Mouse (Mus musculus): ENCODE measurements at regions not wholly inside any gene's neighbourhood (a gene's known extent, or its start where the extent isn't known, plus 50 kb on each side); places are given as distances from the start of the nearest gene placed in this dataset.

- H3K9me3 ChIP-seq: no peaks in the 10 kb centered on the region
- H3K4me3 ChIP-seq: no peak overlapping the region
- ATAC-seq (ENCODE audit: insufficient number of reproducible peaks, low FRiP score, low TSS enrichment, low read depth): peak; percentile 58; the same call in 1 of the 2 replicates
- H3K9ac ChIP-seq: no peak overlapping the region
- no peak overlapping the region for H3K4me2 ChIP-seq
- no peak overlapping the region for H3K27ac ChIP-seq
- H3K27me3 ChIP-seq: no peaks in the 10 kb centered on the region
- 52% methylated on average over 5 of the region's 5 CpGs for WGBS
- no peaks in the 10 kb centered on the region for H3K36me3 ChIP-seq
- peaks cover 5% of the 10 kb centered on the region; the same call in 1 of the 2 replicates for H3K4me1 ChIP-seq
Measured at GRCm38 (mm10) chr13:110601352-110601751, 206.5 kb downstream of the Plk2 start.

GRCm38 (mm10) chr13:110601840-110602239 lies 207.0 kb downstream of the Plk2 start:
- Histone ChIP-seq H3K4me1 (peaks cover 5% of the 10 kb centered on the region; the same call in 1 of the 2 replicates), H3K9ac (no peak overlapping the region), H3K4me2 (no peak overlapping the region), H3K36me3 (no peaks in the 10 kb centered on the region), H3K27ac (no peak overlapping the region), H3K4me3 (no peak overlapping the region), H3K9me3 (no peaks in the 10 kb centered on the region), H3K27me3 (no peaks in the 10 kb centered on the region)
- no peak for ATAC-seq (ENCODE audit: insufficient number of reproducible peaks, low FRiP score, low TSS enrichment, low read depth)
- WGBS: 78% methylated on average over 6 of the region's 6 CpGs

GRCm38 (mm10) chr13:110602894-110603293 lies 208.0 kb downstream of the Plk2 start:
- WGBS: 82% methylated on average over 1 of the region's 1 CpGs
- Histone ChIP-seq H3K4me1 (peaks cover 5% of the 10 kb centered on the region; the same call in 1 of the 2 replicates), H3K36me3 (no peaks in the 10 kb centered on the region)

GRCm38 (mm10) chr13:110619010-110619409 lies 224.2 kb downstream of the Plk2 start:
- H3K4me1 ChIP-seq: no peaks in the 10 kb centered on the region
- no peak overlapping the region for H3K4me2 ChIP-seq
- no peak for ATAC-seq (ENCODE audit: insufficient number of reproducible peaks, low FRiP score, low TSS enrichment, low read depth)
- H3K36me3 ChIP-seq: no peaks in the 10 kb centered on the region
- no peak overlapping the region for H3K27ac ChIP-seq
- 84% methylated on average over 6 of the region's 6 CpGs for WGBS
- no peak overlapping the region for H3K9ac ChIP-seq
- H3K27me3 ChIP-seq: no peaks in the 10 kb centered on the region
- H3K4me3 ChIP-seq: no peak overlapping the region
- no peaks in the 10 kb centered on the region for H3K9me3 ChIP-seq

More at GRCm38 (mm10) chr13:110602894-110603293, 208.0 kb downstream of the Plk2 start:
- no peak overlapping the region for H3K27ac ChIP-seq
- H3K4me2 ChIP-seq: no peak overlapping the region
- no peak overlapping the region for H3K9ac ChIP-seq
- H3K9me3 ChIP-seq: no peaks in the 10 kb centered on the region
- H3K27me3 ChIP-seq: no peaks in the 10 kb centered on the region
- no peak overlapping the region for H3K4me3 ChIP-seq
- no peak for ATAC-seq (ENCODE audit: insufficient number of reproducible peaks, low FRiP score, low TSS enrichment, low read depth)

GRCm38 (mm10) chr13:110627136-110627535 lies 232.3 kb downstream of the Plk2 start:
- Histone ChIP-seq H3K9ac (no peak overlapping the region), H3K27ac (no peak overlapping the region), H3K4me1 (0 out of 2 replicates have a peak, but pooled peaks cover 2% of the 10 kb centered on the region), H3K4me2 (no peak overlapping the region), H3K27me3 (no peaks in the 10 kb centered on the region), H3K4me3 (no peak overlapping the region), H3K36me3 (no peaks in the 10 kb centered on the region), H3K9me3 (no peaks in the 10 kb centered on the region)
- ATAC-seq (ENCODE audit: insufficient number of reproducible peaks, low FRiP score, low TSS enrichment, low read depth): no peak
- 64% methylated on average over 6 of the region's 6 CpGs for WGBS

GRCm38 (mm10) chr13:110627732-110628131 lies 232.9 kb downstream of the Plk2 start:
- Histone ChIP-seq H3K9ac (no peak overlapping the region), H3K4me2 (no peak overlapping the region), H3K4me3 (no peak overlapping the region), H3K36me3 (no peaks in the 10 kb centered on the region), H3K27ac (no peak overlapping the region), H3K9me3 (no peaks in the 10 kb centered on the region), H3K27me3 (no peaks in the 10 kb centered on the region), H3K4me1 (0 out of 2 replicates have a peak, but pooled peaks cover 2% of the 10 kb centered on the region)
- no peak for ATAC-seq (ENCODE audit: insufficient number of reproducible peaks, low FRiP score, low TSS enrichment, low read depth)
- 73% methylated on average over 9 of the region's 9 CpGs for WGBS

- no peak for ATAC-seq (ENCODE audit: insufficient number of reproducible peaks, low FRiP score, low TSS enrichment, low read depth)
- 89% methylated on average over 1 of the region's 1 CpGs for WGBS
- Histone ChIP-seq H3K4me3 (no peak overlapping the region), H3K27me3 (no peaks in the 10 kb centered on the region), H3K9ac (no peak overlapping the region), H3K36me3 (no peaks in the 10 kb centered on the region), H3K4me1 (0 out of 2 replicates have a peak, but pooled peaks cover 2% of the 10 kb centered on the region), H3K9me3 (no peaks in the 10 kb centered on the region), H3K4me2 (no peak overlapping the region), H3K27ac (no peak overlapping the region)
Measured at GRCm38 (mm10) chr13:110628201-110628600, 233.4 kb downstream of the Plk2 start.

GRCm38 (mm10) chr13:110633261-110633781 lies 238.5 kb downstream of the Plk2 start:
- no peaks in the 10 kb centered on the region for H3K9me3 ChIP-seq
- H3K27me3 ChIP-seq: no peaks in the 10 kb centered on the region
- H3K4me3 ChIP-seq: no peak overlapping the region
- no peak overlapping the region for H3K27ac ChIP-seq
- WGBS: 56% methylated on average over 3 of the region's 3 CpGs
- ATAC-seq (ENCODE audit: insufficient number of reproducible peaks, low FRiP score, low TSS enrichment, low read depth): no peak
- no peak overlapping the region for H3K9ac ChIP-seq
- H3K4me2 ChIP-seq: no peak overlapping the region
- H3K36me3 ChIP-seq: no peaks in the 10 kb centered on the region
- H3K4me1 ChIP-seq: no peaks in the 10 kb centered on the region

- H3K9ac ChIP-seq: no peak overlapping the region
- no peaks in the 10 kb centered on the region for H3K9me3 ChIP-seq
- H3K4me3 ChIP-seq: no peak overlapping the region
- no peak overlapping the region for H3K27ac ChIP-seq
- no peaks in the 10 kb centered on the region for H3K36me3 ChIP-seq
- H3K4me1 ChIP-seq: no peaks in the 10 kb centered on the region
- 86% methylated on average over 1 of the region's 1 CpGs for WGBS
- no peak for ATAC-seq (ENCODE audit: insufficient number of reproducible peaks, low FRiP score, low TSS enrichment, low read depth)
- H3K4me2 ChIP-seq: no peak overlapping the region
- no peaks in the 10 kb centered on the region for H3K27me3 ChIP-seq
Measured at GRCm38 (mm10) chr13:110633899-110634298, 239.1 kb downstream of the Plk2 start.

GRCm38 (mm10) chr13:110642792-110643191 lies 247.9 kb downstream of the Plk2 start:
- ATAC-seq (ENCODE audit: insufficient number of reproducible peaks, low FRiP score, low TSS enrichment, low read depth): no peak
- H3K4me2 ChIP-seq: no peak overlapping the region
- H3K9me3 ChIP-seq: no peaks in the 10 kb centered on the region
- 0 out of 2 replicates have a peak overlapping the region, but pooled peaks have one; percentile 22 for H3K27ac ChIP-seq
- H3K4me1 ChIP-seq: no peaks in the 10 kb centered on the region; the same call in 1 of the 2 replicates
- 67% methylated on average over 3 of the region's 3 CpGs for WGBS
- H3K9ac ChIP-seq: no peak overlapping the region
- no peaks in the 10 kb centered on the region for H3K27me3 ChIP-seq
- no peak overlapping the region for H3K4me3 ChIP-seq
- no peaks in the 10 kb centered on the region for H3K36me3 ChIP-seq

GRCm38 (mm10) chr13:110643198-110643896 lies 248.5 kb downstream of the Plk2 start:
- no peaks in the 10 kb centered on the region for H3K27me3 ChIP-seq
- no peaks in the 10 kb centered on the region; the same call in 1 of the 2 replicates for H3K4me1 ChIP-seq
- 0 out of 2 replicates have a peak overlapping the region, but pooled peaks have one; percentile 29 for H3K4me2 ChIP-seq
- no peak overlapping the region; the same call in 1 of the 2 replicates for H3K4me3 ChIP-seq
- no peaks in the 10 kb centered on the region for H3K36me3 ChIP-seq
- no peaks in the 10 kb centered on the region for H3K9me3 ChIP-seq
- 0 out of 2 replicates have a peak overlapping the region, but pooled peaks have one; percentile 22 for H3K27ac ChIP-seq
- no peak for ATAC-seq (ENCODE audit: insufficient number of reproducible peaks, low FRiP score, low TSS enrichment, low read depth)
- no peak overlapping the region for H3K9ac ChIP-seq
- 23% methylated on average over 11 of the region's 11 CpGs for WGBS

GRCm38 (mm10) chr13:110643897-110644213 lies 249.0 kb downstream of the Plk2 start:
- 53% methylated on average over 3 of the region's 3 CpGs for WGBS

More at GRCm38 (mm10) chr13:110643897-110644213, 249.0 kb downstream of the Plk2 start:
- H3K27me3 ChIP-seq: no peaks in the 10 kb centered on the region
- H3K4me2 ChIP-seq: 0 out of 2 replicates have a peak overlapping the region, but pooled peaks have one; percentile 29
- no peak overlapping the region for H3K9ac ChIP-seq
- H3K27ac ChIP-seq: 0 out of 2 replicates have a peak overlapping the region, but pooled peaks have one; percentile 17
- H3K4me3 ChIP-seq: no peak overlapping the region; the same call in 1 of the 2 replicates
- no peaks in the 10 kb centered on the region for H3K9me3 ChIP-seq
- no peaks in the 10 kb centered on the region; the same call in 1 of the 2 replicates for H3K4me1 ChIP-seq
- no peaks in the 10 kb centered on the region for H3K36me3 ChIP-seq
- no peak for ATAC-seq (ENCODE audit: insufficient number of reproducible peaks, low FRiP score, low TSS enrichment, low read depth)

Data from limb, embryonic 15.5 days (tissue).